Mouse (Mus musculus): ENCODE measurements around the gene Acta1.

DNA sequence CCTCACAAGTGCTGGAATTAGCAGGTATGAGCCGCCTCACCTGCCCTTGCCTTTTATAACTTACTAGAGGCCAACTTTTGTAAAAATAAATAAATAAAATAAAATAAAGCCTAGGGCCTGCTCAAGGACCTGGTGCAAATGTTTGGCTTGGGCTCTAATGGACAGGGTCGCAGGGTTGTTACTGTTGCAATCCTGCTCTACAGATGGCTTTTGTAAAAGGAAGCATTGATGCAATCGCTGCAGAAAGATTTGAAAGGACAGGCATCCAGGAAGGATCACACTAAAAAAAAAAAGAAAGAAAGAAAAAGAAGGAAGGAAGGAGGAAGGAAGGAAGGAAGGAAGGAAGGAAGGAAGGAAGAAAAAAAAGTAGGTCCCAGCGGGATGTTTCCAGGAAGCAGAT lies 34.2 kb downstream of the Acta1 start:
- TF ChIP-seq CTCF (IDR thresholded peaks at IDR 0.05; ENCODE audit: low read depth, low read length) (no peak), POLR2A (IDR thresholded peaks at IDR 0.05; ENCODE audit: borderline replicate concordance, low read depth, low read length) (no peak)

All from bone marrow macrophage, adult 2 months (primary cell).